Mouse (Mus musculus): ENCODE results near the gene Slc38a9. TPM values are rescaled to one million over a fixed set of nuclear protein-coding genes. Genes with fewer than 3 reads are reported as not detected.
A peak's percentile ranks its signal among the peaks of the same experiment; 100 is the strongest.

Slc38a9 gene
- polyA plus RNA-seq, 1 experiment from 2014 or later = 18.4 TPM

GRCm38 (mm10) chr13:112673899-112674447, 13.4 kb downstream of the Slc38a9 start:
- H3K4me2 ChIP-seq (replicated peaks; ENCODE audit: low read depth, low read length) = no peak overlapping the region
- WGBS = 10% methylated on average over 9 of the region's 9 CpGs
- no peak overlapping the region for H3K9ac ChIP-seq (replicated peaks; ENCODE audit: low read length)
- H3K27me3 ChIP-seq (ENCODE audit: insufficient read depth, low read length) = no peaks in the 10 kb centered on the region
- 0 out of 2 replicates have a peak, but pooled peaks cover 3% of the 10 kb centered on the region for H3K4me1 ChIP-seq (ENCODE audit: insufficient read depth, low read length)
- peaks cover 3% of the 10 kb centered on the region for H3K9me3 ChIP-seq (ENCODE audit: low read length)
- H3K27ac ChIP-seq (ENCODE audit: low read length) = no peak overlapping the region
- H3K36me3 ChIP-seq (ENCODE audit: insufficient read depth, low read length) = peaks cover 5% of the 10 kb centered on the region; the same call in 1 of the 2 replicates
- peak; percentile 82 for ATAC-seq (ENCODE audit: low FRiP score, low TSS enrichment)
- H3K4me3 ChIP-seq (ENCODE audit: low read length) = no peak overlapping the region

GRCm38 (mm10) chr13:112678154-112678553, 17.6 kb downstream of the Slc38a9 start:
- no peak overlapping the region for H3K4me2 ChIP-seq (replicated peaks; ENCODE audit: low read depth, low read length)
- H3K4me3 ChIP-seq (ENCODE audit: low read length) = no peak overlapping the region
- H3K9ac ChIP-seq (replicated peaks; ENCODE audit: low read length) = no peak overlapping the region
- peaks cover 3% of the 10 kb centered on the region for H3K9me3 ChIP-seq (ENCODE audit: low read length)
- no peaks in the 10 kb centered on the region for H3K27me3 ChIP-seq (ENCODE audit: insufficient read depth, low read length)
- H3K4me1 ChIP-seq (ENCODE audit: insufficient read depth, low read length) = 0 out of 2 replicates have a peak, but pooled peaks cover 3% of the 10 kb centered on the region
- no peak overlapping the region for H3K27ac ChIP-seq (ENCODE audit: low read length)
- ATAC-seq (ENCODE audit: low FRiP score, low TSS enrichment) = no peak
- H3K36me3 ChIP-seq (ENCODE audit: insufficient read depth, low read length) = no peaks in the 10 kb centered on the region
- WGBS = 87% methylated on average over 4 of the region's 4 CpGs

GRCm38 (mm10) chr13:112683312-112683711, 22.8 kb downstream of the Slc38a9 start:
- Histone ChIP-seq H3K36me3 (ENCODE audit: insufficient read depth, low read length) (no peaks in the 10 kb centered on the region), H3K9ac (replicated peaks; ENCODE audit: low read length) (no peak overlapping the region), H3K4me3 (ENCODE audit: low read length) (no peak overlapping the region), H3K27ac (ENCODE audit: low read length) (no peak overlapping the region), H3K4me2 (replicated peaks; ENCODE audit: low read depth, low read length) (no peak overlapping the region), H3K4me1 (ENCODE audit: insufficient read depth, low read length) (no peaks in the 10 kb centered on the region), H3K9me3 (ENCODE audit: low read length) (no peaks in the 10 kb centered on the region), H3K27me3 (ENCODE audit: insufficient read depth, low read length) (no peaks in the 10 kb centered on the region)
- ATAC-seq (ENCODE audit: low FRiP score, low TSS enrichment) = no peak
- 81% methylated on average over 2 of the region's 2 CpGs for WGBS

- H3K36me3 ChIP-seq (ENCODE audit: insufficient read depth, low read length) = no peaks in the 10 kb centered on the region
- no peak for ATAC-seq (ENCODE audit: low FRiP score, low TSS enrichment)
- no peaks in the 10 kb centered on the region for H3K4me1 ChIP-seq (ENCODE audit: insufficient read depth, low read length)
- H3K4me3 ChIP-seq (ENCODE audit: low read length) = no peak overlapping the region
- H3K27me3 ChIP-seq (ENCODE audit: insufficient read depth, low read length) = no peaks in the 10 kb centered on the region
- H3K9ac ChIP-seq (replicated peaks; ENCODE audit: low read length) = no peak overlapping the region
- H3K27ac ChIP-seq (ENCODE audit: low read length) = no peak overlapping the region
- 92% methylated on average over 6 of the region's 6 CpGs for WGBS
- no peak overlapping the region for H3K4me2 ChIP-seq (replicated peaks; ENCODE audit: low read depth, low read length)
- H3K9me3 ChIP-seq (ENCODE audit: low read length) = no peaks in the 10 kb centered on the region
These were observed 23.4 kb downstream of the Slc38a9 start for GRCm38 (mm10) chr13:112683970-112684369.

GRCm38 (mm10) chr13:112686155-112686554, 25.6 kb downstream of the Slc38a9 start:
- Histone ChIP-seq H3K4me2 (replicated peaks; ENCODE audit: low read depth, low read length) (no peak overlapping the region), H3K9ac (replicated peaks; ENCODE audit: low read length) (no peak overlapping the region), H3K27ac (ENCODE audit: low read length) (no peak overlapping the region), H3K27me3 (ENCODE audit: insufficient read depth, low read length) (no peaks in the 10 kb centered on the region), H3K9me3 (ENCODE audit: low read length) (no peaks in the 10 kb centered on the region), H3K4me1 (ENCODE audit: insufficient read depth, low read length) (no peaks in the 10 kb centered on the region), H3K36me3 (ENCODE audit: insufficient read depth, low read length) (no peaks in the 10 kb centered on the region), H3K4me3 (ENCODE audit: low read length) (no peak overlapping the region)
- 82% methylated on average over 2 of the region's 2 CpGs for WGBS
- no peak for ATAC-seq (ENCODE audit: low FRiP score, low TSS enrichment)

- Histone ChIP-seq H3K4me2 (replicated peaks; ENCODE audit: low read depth, low read length) (no peak overlapping the region), H3K27ac (ENCODE audit: low read length) (no peak overlapping the region), H3K9ac (replicated peaks; ENCODE audit: low read length) (no peak overlapping the region), H3K27me3 (ENCODE audit: insufficient read depth, low read length) (no peaks in the 10 kb centered on the region), H3K9me3 (ENCODE audit: low read length) (peaks cover 3% of the 10 kb centered on the region; the same call in 1 of the 2 replicates), H3K4me1 (ENCODE audit: insufficient read depth, low read length) (no peaks in the 10 kb centered on the region), H3K36me3 (ENCODE audit: insufficient read depth, low read length) (peaks cover 13% of the 10 kb centered on the region), H3K4me3 (ENCODE audit: low read length) (no peak overlapping the region)
- no peak for ATAC-seq (ENCODE audit: low FRiP score, low TSS enrichment)
- 88% methylated on average over 10 of the region's 10 CpGs for WGBS
These were observed 32.5 kb downstream of the Slc38a9 start for GRCm38 (mm10) chr13:112692870-112693553.

- WGBS = 94% methylated on average over 8 of the region's 8 CpGs
- Histone ChIP-seq H3K4me1 (ENCODE audit: insufficient read depth, low read length) (no peaks in the 10 kb centered on the region), H3K9me3 (ENCODE audit: low read length) (peaks cover 3% of the 10 kb centered on the region; the same call in 1 of the 2 replicates), H3K4me3 (ENCODE audit: low read length) (no peak overlapping the region), H3K27ac (ENCODE audit: low read length) (no peak overlapping the region), H3K4me2 (replicated peaks; ENCODE audit: low read depth, low read length) (no peak overlapping the region), H3K36me3 (ENCODE audit: insufficient read depth, low read length) (peaks cover 15% of the 10 kb centered on the region), H3K27me3 (ENCODE audit: insufficient read depth, low read length) (no peaks in the 10 kb centered on the region), H3K9ac (replicated peaks; ENCODE audit: low read length) (no peak overlapping the region)
- no peak for ATAC-seq (ENCODE audit: low FRiP score, low TSS enrichment)
These were observed 35.1 kb downstream of the Slc38a9 start for GRCm38 (mm10) chr13:112695526-112696240.

GRCm38 (mm10) chr13:112701256-112701655, 40.7 kb downstream of the Slc38a9 start:
- no peak for ATAC-seq (ENCODE audit: low FRiP score, low TSS enrichment)
- H3K27ac ChIP-seq (ENCODE audit: low read length) = no peak overlapping the region
- H3K4me1 ChIP-seq (ENCODE audit: insufficient read depth, low read length) = no peaks in the 10 kb centered on the region
- H3K9ac ChIP-seq (replicated peaks; ENCODE audit: low read length) = no peak overlapping the region
- WGBS = 91% methylated on average over 8 of the region's 8 CpGs
- no peak overlapping the region for H3K4me2 ChIP-seq (replicated peaks; ENCODE audit: low read depth, low read length)
- H3K4me3 ChIP-seq (ENCODE audit: low read length) = no peak overlapping the region
- no peaks in the 10 kb centered on the region for H3K27me3 ChIP-seq (ENCODE audit: insufficient read depth, low read length)
- H3K36me3 ChIP-seq (ENCODE audit: insufficient read depth, low read length) = 0 out of 2 replicates have a peak, but pooled peaks cover 3% of the 10 kb centered on the region
- no peaks in the 10 kb centered on the region for H3K9me3 ChIP-seq (ENCODE audit: low read length)

GRCm38 (mm10) chr13:112706351-112706750, 45.8 kb downstream of the Slc38a9 start:
- Histone ChIP-seq H3K4me1 (ENCODE audit: insufficient read depth, low read length) (no peaks in the 10 kb centered on the region), H3K36me3 (ENCODE audit: insufficient read depth, low read length) (no peaks in the 10 kb centered on the region), H3K27ac (ENCODE audit: low read length) (no peak overlapping the region), H3K9me3 (ENCODE audit: low read length) (no peaks in the 10 kb centered on the region), H3K4me3 (ENCODE audit: low read length) (no peak overlapping the region), H3K4me2 (replicated peaks; ENCODE audit: low read depth, low read length) (no peak overlapping the region), H3K9ac (replicated peaks; ENCODE audit: low read length) (no peak overlapping the region), H3K27me3 (ENCODE audit: insufficient read depth, low read length) (no peaks in the 10 kb centered on the region)
- WGBS = 89% methylated on average over 4 of the region's 4 CpGs
- no peak for ATAC-seq (ENCODE audit: low FRiP score, low TSS enrichment)

All from kidney, embryonic 16.5 days (tissue).